Mouse (Mus musculus) embryonic facial prominence, embryonic 14.5 days (tissue): ENCODE data around the gene Sntg2. TPM values are rescaled to one million over a fixed set of nuclear protein-coding genes. Genes with fewer than 3 reads are reported as not detected.

Experiments
- ATAC-seq: fragments of 200-750 bp; cut with Nextera tagmentation; 2 replicates; pipeline ENCODE4 v1.8.0; 2017; ENCODE audit warnings: low read depth, moderate number of reproducible peaks, moderate TSS enrichment
- DNase-seq: peaks from one replicate; pipeline ENCODE4 v3.0.0-alpha.2; 2015; ENCODE audit warnings: low spot score
- H3K27ac ChIP-seq: fragments of 300-500 bp; sonication (generic); replicated peaks from 2 replicates; pipeline ENCODE4 v1.5.1; 2014; ENCODE audit warnings: low read depth, mild to moderate bottlenecking, low read length, moderate library complexity
- H3K27me3 ChIP-seq: fragments of 300-500 bp; sonication (generic); replicated peaks from 2 replicates; pipeline ENCODE4 v1.6.1; 2014; ENCODE audit warnings: low read length; ENCODE audit not compliant: control insufficient read depth, insufficient read depth
- H3K36me3 ChIP-seq: fragments of 300-500 bp; sonication (generic); 2 replicates; pipeline ENCODE4 v1.6.1; 2014; ENCODE audit warnings: low read length, mixed read lengths; ENCODE audit not compliant: control insufficient read depth, insufficient read depth
- H3K4me1 ChIP-seq: fragments of 300-500 bp; sonication (generic); 2 replicates; pipeline ENCODE4 v1.6.1; 2014; ENCODE audit warnings: antibody characterized with exemption, low read length; ENCODE audit not compliant: control insufficient read depth, insufficient read depth
- H3K4me2 ChIP-seq: fragments of 300-500 bp; sonication (generic); 2 replicates; pipeline ENCODE4 v1.6.1; 2014; ENCODE audit warnings: low read depth, mild to moderate bottlenecking, low read length, moderate library complexity, mixed read lengths
- H3K4me3 ChIP-seq: fragments of 300-500 bp; sonication (generic); 2 replicates; pipeline ENCODE4 v1.5.1; 2014; ENCODE audit warnings: low read depth, mild to moderate bottlenecking, low read length
- H3K9ac ChIP-seq: fragments of 300-500 bp; sonication (generic); 2 replicates; pipeline ENCODE4 v1.6.1; 2014; ENCODE audit warnings: low read depth, mild to moderate bottlenecking, low read length, moderate library complexity, mixed read lengths
- H3K9me3 ChIP-seq: fragments of 300-500 bp; sonication (generic); 2 replicates; pipeline ENCODE4 v1.6.1; 2016; ENCODE audit warnings: low read length; ENCODE audit not compliant: control insufficient read depth
- WGBS: fragments of 180-500 bp; shearing (Covaris S2); extraction: QIAGEN DNeasy Blood & Tissue Kit; methylation state at CpG from one replicate; pipeline ENCODE4 v1.1.7; 2014; 5-methylcytosine and 5-hydroxymethylcytosine counted together
- polyA plus RNA-seq: library from polyadenylated mRNA; unstranded; fragments of >200 nt; fragmentation: Nextera tagmentation; extraction: Ambion mirVana; gene quantifications from 2 replicates; pipeline ENCODE4 v1.2.1, GENCODE M21; 2014

The Sntg2 gene
- polyA plus RNA-seq, 1 experiment from 2014 or later: 3.8 TPM

- ATAC-seq: no peak
- no peaks in the 10 kb centered on the region for H3K9me3 ChIP-seq
- DNase-seq: no peak
- no peaks in the 10 kb centered on the region; the same call in 1 of the 2 replicates for H3K27me3 ChIP-seq
- no peak overlapping the region for H3K4me3 ChIP-seq
- no peak overlapping the region for H3K9ac ChIP-seq
- no peaks in the 10 kb centered on the region for H3K4me1 ChIP-seq
- H3K4me2 ChIP-seq: no peak overlapping the region
- H3K36me3 ChIP-seq: no peaks in the 10 kb centered on the region
- H3K27ac ChIP-seq: no peak overlapping the region
Observed at GRCm38 (mm10) chr12:30313021-30313420, 60.2 kb downstream of the Sntg2 start.

GRCm38 (mm10) chr12:30308197-30308939 is 64.8 kb downstream of the Sntg2 start:
- H3K4me1 ChIP-seq: no peaks in the 10 kb centered on the region
- no peaks in the 10 kb centered on the region for H3K9me3 ChIP-seq
- no peaks in the 10 kb centered on the region for H3K36me3 ChIP-seq
- WGBS: 62% methylated on average over 5 of the region's 5 CpGs
- no peaks in the 10 kb centered on the region for H3K27me3 ChIP-seq
- H3K27ac ChIP-seq: no peak overlapping the region
- no peak overlapping the region for H3K4me3 ChIP-seq
- peak; percentile 34 for DNase-seq
- no peak overlapping the region for H3K4me2 ChIP-seq
- H3K9ac ChIP-seq: no peak overlapping the region
- no peak for ATAC-seq

GRCm38 (mm10) chr12:30292724-30293560 is 80.2 kb downstream of the Sntg2 start:
- H3K9ac ChIP-seq: no peak overlapping the region
- H3K27me3 ChIP-seq: no peaks in the 10 kb centered on the region
- no peaks in the 10 kb centered on the region for H3K4me1 ChIP-seq
- H3K9me3 ChIP-seq: no peaks in the 10 kb centered on the region
- no peak for DNase-seq
- H3K27ac ChIP-seq: no peak overlapping the region
- no peak overlapping the region for H3K4me2 ChIP-seq
- H3K36me3 ChIP-seq: no peaks in the 10 kb centered on the region
- H3K4me3 ChIP-seq: no peak overlapping the region
- WGBS: 60% methylated on average over 13 of the region's 13 CpGs
- no peak for ATAC-seq

GRCm38 (mm10) chr12:30286888-30287573 is 86.1 kb downstream of the Sntg2 start:
- WGBS: 63% methylated on average over 5 of the region's 5 CpGs
- H3K4me3 ChIP-seq: no peak overlapping the region

GRCm38 (mm10) chr12:30283741-30284140 is 89.4 kb downstream of the Sntg2 start:
- no peak overlapping the region for H3K27ac ChIP-seq
- no peak overlapping the region for H3K9ac ChIP-seq
- H3K36me3 ChIP-seq: no peaks in the 10 kb centered on the region
- H3K4me1 ChIP-seq: no peaks in the 10 kb centered on the region
- ATAC-seq: no peak
- H3K9me3 ChIP-seq: no peaks in the 10 kb centered on the region
- DNase-seq: no peak
- no peak overlapping the region for H3K4me3 ChIP-seq
- whole genome bisulfite sequencing: 75% methylated on average over 4 of the region's 4 CpGs
- H3K4me2 ChIP-seq: no peak overlapping the region
- H3K27me3 ChIP-seq: no peaks in the 10 kb centered on the region

More at GRCm38 (mm10) chr12:30286888-30287573, 86.1 kb downstream of the Sntg2 start:
- Histone ChIP-seq H3K4me1 (no peaks in the 10 kb centered on the region), H3K9me3 (no peaks in the 10 kb centered on the region), H3K27ac (no peak overlapping the region), H3K9ac (no peak overlapping the region), H3K27me3 (no peaks in the 10 kb centered on the region), H3K36me3 (no peaks in the 10 kb centered on the region), H3K4me2 (no peak overlapping the region)
- no peak for DNase-seq
- no peak for ATAC-seq

GRCm38 (mm10) chr12:30272242-30272985 is 100.8 kb downstream of the Sntg2 start:
- no peaks in the 10 kb centered on the region for H3K4me1 ChIP-seq
- ATAC-seq: no peak
- no peaks in the 10 kb centered on the region for H3K36me3 ChIP-seq
- H3K9ac ChIP-seq: no peak overlapping the region
- no peak overlapping the region for H3K4me3 ChIP-seq
- H3K27ac ChIP-seq: no peak overlapping the region
- no peak for DNase-seq
- no peak overlapping the region for H3K4me2 ChIP-seq
- 86% methylated on average over 8 of the region's 8 CpGs for WGBS
- no peaks in the 10 kb centered on the region for H3K27me3 ChIP-seq
- no peaks in the 10 kb centered on the region for H3K9me3 ChIP-seq

GRCm38 (mm10) chr12:30264206-30264605 is 109.0 kb downstream of the Sntg2 start:
- Histone ChIP-seq H3K4me1 (no peaks in the 10 kb centered on the region), H3K27ac (no peak overlapping the region), H3K36me3 (no peaks in the 10 kb centered on the region), H3K4me2 (no peak overlapping the region), H3K9ac (no peak overlapping the region), H3K4me3 (no peak overlapping the region), H3K9me3 (no peaks in the 10 kb centered on the region), H3K27me3 (no peaks in the 10 kb centered on the region)
- WGBS: 62% methylated on average over 5 of the region's 5 CpGs
- ATAC-seq: no peak
- DNase-seq: no peak

- Histone ChIP-seq H3K36me3 (no peaks in the 10 kb centered on the region), H3K27me3 (no peaks in the 10 kb centered on the region), H3K9me3 (no peaks in the 10 kb centered on the region), H3K4me1 (no peaks in the 10 kb centered on the region), H3K4me2 (no peak overlapping the region), H3K9ac (no peak overlapping the region), H3K27ac (no peak overlapping the region), H3K4me3 (no peak overlapping the region)
- ATAC-seq (no peak), DNase-seq (no peak)
- WGBS: 40% methylated on average over 2 of the region's 2 CpGs
Observed at GRCm38 (mm10) chr12:30261187-30261586, 112.0 kb downstream of the Sntg2 start.
